Mouse (Mus musculus): ENCODE measurements around the gene Pam.

DNA sequence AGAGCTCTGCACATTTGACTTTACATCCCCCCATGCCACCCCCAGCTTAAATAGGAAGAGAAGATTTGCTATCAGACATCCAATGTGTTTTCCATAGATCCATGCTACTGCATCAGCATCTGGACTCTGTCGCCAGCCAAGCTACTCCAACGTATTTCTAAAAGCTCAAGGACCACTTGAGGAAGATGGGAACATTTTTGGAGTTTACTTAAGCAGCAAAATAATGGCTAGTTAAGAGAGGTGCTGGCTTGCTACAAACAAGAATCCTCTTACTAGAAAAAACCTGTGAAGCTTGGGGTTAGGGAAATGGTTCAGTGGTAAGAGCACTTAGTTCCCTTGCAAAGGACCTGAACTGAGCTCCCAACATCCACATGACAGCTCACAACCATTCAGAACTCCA is 96.0 kb downstream of the Pam start:
- no peak for TF ChIP-seq CTCF (conservative IDR thresholded peaks at IDR 0.05; ENCODE audit: low read length)
- no peak for TF ChIP-seq POU5F1 (IDR thresholded peaks at IDR 0.05; ENCODE audit: borderline replicate concordance, low read length)

Measured in E14TG2a.4 (cell line).